Mouse (Mus musculus) granulocyte monocyte progenitor cell, adult 5-6 weeks (primary cell): Measurements from ENCODE around the gene Lrmda. TPM values are rescaled to one million over a fixed set of nuclear protein-coding genes. Genes with fewer than 3 reads are reported as not detected.

ENCODE experiments used
- ATAC-seq: replicated peaks from 2 replicates; pipeline ENCODE4 v1.8.0; 2016; ENCODE audit warnings: mild to moderate bottlenecking, moderate TSS enrichment, inconsistent platforms; ENCODE audit not compliant: poor library complexity, severe bottlenecking
- total RNA-seq, 2 experiments: library from RNA; stranded (forward) in 1 of 2; stranded (reverse) in 1 of 2; fragments of 200-712, 200-1000 nt in 1 of 2; fragments of >200 nt in 1 of 2; fragmentation: Nextera tagmentation in 1 of 2; gene quantifications; 2 replicates each; pipeline ENCODE4 v1.2.3; 2014 to 2017

Lrmda gene
- total RNA-seq, 2 experiments from 2014 or later, result 19.3 to 30.9 TPM

DNA sequence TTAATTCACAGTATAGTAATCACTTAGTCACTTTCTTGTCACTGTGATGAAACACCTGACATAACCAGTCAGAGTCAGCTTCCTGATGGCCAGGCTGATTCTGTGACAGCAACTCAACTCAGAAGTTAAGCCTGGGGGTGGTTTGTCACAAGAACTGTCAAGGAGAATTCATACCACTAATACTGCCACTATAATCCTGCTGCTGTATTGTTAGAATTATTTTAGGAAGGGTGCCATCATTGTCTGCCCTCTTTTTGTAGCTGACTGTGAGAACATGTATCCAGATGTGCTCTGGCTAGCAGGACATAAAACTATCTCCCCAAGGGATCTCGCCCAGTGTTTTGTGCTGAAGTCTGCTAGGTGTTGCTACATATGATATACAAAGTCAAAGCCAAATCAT is 882.6 kb downstream of the Lrmda start:
- no peak for ATAC-seq

GRCm38 (mm10) chr14:22902914-22903313 is 883.4 kb downstream of the Lrmda start:
- no peak for ATAC-seq

DNA sequence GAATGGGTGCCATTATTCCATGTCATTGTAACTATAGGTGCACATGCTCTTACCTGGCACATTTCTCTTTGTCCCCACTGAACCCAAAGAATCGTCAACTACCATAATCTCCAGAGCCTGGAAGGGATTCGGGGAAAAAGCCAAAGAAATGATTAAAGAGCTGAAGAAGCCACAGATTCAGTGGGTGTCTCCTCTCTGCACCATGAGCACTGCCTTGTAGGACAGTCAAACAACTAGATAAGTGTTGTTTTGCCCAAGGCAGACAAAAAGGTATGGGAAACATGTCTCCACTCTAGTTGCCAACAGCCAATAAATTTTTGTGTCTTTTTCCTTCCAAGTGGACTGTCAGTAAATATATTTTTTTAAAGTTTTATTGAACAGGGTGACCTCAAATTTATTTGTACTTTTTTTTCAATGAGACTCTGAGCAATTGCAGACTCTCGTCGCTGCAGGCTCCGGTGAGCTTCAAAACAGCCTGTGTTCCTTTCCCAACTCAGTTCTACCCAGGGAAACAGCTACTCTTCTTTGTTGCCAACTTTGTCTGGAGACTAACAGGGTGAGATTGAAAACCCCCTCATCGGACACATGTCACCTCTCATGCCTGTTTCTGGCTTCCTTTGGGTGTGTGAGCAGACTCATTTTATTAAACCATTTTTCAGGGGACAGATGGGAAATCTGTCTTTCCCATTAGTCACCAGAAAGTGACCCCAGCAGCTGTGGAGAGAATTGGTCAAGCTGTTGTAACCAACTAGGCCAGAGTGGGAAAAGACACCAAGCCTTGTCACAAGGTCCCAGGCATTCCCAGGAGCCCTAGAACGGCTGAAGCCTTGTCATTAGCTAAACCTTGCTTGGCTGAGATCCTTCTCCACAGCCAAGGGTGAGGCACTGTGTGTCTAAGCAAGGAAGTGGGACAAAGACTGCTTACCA is 886.5 kb downstream of the Lrmda start:
- no peak for ATAC-seq

- no peak for ATAC-seq
Observed at GRCm38 (mm10) chr14:22906716-22907115, 887.2 kb downstream of the Lrmda start.

- no peak for ATAC-seq
Observed at GRCm38 (mm10) chr14:22907221-22907620, 887.7 kb downstream of the Lrmda start.

DNA sequence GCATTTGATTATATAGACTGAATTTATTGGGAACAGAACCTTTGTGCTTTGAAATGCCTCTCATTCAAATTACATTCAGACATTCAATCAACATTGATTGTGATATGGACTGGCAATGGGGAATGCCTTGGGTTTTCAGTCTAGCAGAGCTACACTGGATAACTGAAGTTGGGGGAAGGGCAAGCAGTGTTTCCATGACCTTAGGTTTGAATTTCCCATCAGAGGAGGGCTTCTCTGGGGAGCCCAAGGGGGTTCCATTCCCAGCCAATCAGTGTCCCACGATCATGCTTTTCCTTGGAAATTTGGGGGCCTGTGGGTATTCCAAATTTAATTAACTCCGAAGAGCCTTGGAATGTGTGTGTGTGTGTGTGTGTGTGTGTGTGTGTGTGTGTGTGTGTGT is 888.5 kb downstream of the Lrmda start:
- ATAC-seq, result no peak

DNA sequence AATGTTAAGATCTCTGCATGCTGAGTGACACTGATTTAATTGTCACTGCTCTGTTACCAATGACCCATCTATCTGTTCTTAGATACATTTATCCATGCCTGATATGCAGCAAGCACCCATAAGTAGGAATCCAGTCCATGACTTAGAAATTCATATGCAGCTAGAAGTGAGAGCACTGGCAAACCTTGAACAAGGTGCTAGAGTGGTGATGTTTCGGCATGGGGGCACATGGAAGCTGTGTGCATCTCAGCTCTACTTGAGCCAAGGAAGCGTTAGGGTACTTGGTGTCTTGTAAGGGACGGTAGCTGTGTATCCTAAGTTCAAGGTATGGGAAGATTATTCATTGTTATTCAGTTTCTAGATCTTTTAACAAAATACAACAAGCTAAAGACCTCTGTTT is 896.0 kb downstream of the Lrmda start:
- ATAC-seq, result no peak

GRCm38 (mm10) chr14:22918499-22918898 is 899.0 kb downstream of the Lrmda start:
- ATAC-seq, result no peak

DNA sequence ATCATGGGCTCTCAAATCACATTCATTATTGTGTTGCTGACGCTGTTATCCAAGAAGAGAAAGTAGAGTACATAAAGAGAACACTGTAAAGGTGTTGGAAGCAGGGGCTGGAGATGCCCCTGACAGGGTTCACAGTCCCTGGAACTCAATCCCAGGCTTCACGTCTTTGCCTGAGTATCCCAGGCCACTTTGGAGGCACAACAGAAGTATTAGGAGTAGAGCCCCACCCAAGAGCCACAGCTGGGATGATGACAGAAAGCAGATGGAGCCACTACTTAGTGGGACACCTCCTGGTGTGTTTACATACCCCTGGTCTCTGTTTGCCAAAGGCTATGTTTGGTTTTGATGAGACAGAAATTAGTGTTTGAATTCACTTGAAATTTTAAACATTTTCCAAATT is 899.4 kb downstream of the Lrmda start:
- ATAC-seq, result no peak

GRCm38 (mm10) chr14:22921152-22921551 is 901.6 kb downstream of the Lrmda start:
- no peak for ATAC-seq

- no peak for ATAC-seq
Observed at GRCm38 (mm10) chr14:22921796-22922195, 902.3 kb downstream of the Lrmda start.

DNA sequence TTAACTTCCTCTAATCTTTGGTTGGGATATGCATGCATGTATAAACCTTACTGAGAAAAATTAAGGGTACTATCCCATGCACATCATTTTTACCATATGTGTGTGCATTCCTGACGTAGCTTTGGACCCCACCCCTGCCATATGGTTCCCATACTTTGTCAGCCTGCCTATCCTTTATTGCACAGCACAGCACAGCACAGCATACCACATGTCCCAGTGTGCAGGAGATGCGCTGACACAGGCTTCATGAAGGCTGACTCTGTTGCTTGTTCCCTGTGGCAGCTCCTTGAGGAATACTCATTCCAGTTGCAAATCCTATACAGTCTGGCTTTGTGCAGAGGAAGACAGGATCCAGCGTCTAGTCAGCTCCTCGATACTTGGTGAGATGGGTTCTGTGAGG is 903.1 kb downstream of the Lrmda start:
- no peak for ATAC-seq

GRCm38 (mm10) chr14:22923251-22923650 is 903.7 kb downstream of the Lrmda start:
- no peak for ATAC-seq

GRCm38 (mm10) chr14:22928263-22928662 is 908.8 kb downstream of the Lrmda start:
- ATAC-seq, result no peak

DNA sequence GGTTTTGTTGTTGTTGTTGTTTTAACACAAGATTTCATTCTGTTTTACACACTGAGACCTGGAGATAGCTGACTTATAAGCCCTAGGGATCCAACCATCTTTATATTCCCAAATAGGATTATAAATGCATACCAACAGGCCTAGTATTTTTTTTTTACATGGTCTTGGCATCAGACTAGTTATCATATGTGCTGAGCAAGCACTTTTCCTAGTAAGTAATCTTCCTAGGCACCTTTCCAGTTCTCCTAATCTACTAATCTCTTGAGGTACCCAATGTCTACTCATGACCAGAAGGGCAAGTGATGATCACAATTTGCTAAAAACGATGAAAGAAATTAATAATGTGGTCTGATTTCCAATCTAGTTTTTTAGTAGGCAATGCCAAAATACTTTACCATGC is 909.2 kb downstream of the Lrmda start:
- ATAC-seq, result no peak

DNA sequence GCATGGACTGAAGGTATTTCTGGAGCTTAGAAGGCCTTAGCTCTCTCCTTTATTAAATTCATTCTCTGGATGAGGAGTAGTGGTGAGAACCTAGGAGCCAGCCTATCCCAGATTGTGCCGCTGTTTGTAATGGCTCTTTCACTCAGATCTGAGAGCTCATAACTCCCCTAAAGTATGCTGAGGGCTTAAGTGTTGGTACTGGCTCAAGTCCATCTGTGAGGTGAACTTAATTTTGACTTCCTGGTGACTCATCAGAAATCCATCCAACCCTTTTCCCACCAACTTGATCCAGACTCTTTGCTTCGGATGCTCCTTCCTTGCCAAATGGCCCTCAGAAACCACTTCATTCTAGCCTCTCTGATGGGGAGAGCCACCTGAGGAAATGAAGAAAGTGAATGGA is 910.1 kb downstream of the Lrmda start:
- no peak for ATAC-seq

- no peak for ATAC-seq
Observed at GRCm38 (mm10) chr14:22930488-22931046, 911.1 kb downstream of the Lrmda start.

GRCm38 (mm10) chr14:22931114-22931822 is 911.8 kb downstream of the Lrmda start:
- no peak for ATAC-seq

DNA sequence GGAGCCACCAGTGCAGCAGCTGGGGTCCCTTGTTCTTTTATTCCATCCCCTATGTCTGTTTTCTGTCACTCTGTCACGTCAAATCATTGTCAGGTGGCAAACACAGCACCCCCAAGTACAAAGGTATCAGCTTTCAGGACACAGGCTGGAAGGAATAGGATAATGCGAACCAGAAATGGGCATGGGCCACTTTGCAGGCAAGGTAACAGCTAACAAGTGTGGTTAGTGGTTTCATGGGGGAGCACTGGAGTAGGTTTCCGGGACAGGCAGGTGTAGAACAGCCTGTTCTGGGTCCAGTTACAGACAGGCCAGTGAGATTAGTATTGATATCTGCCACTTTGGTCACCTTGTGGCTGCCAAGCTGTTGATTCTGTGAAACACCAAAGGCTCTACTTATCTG is 917.2 kb downstream of the Lrmda start:
- ATAC-seq, result no peak

GRCm38 (mm10) chr14:22940576-22940975 is 921.1 kb downstream of the Lrmda start:
- ATAC-seq, result no peak

- no peak for ATAC-seq
Observed at GRCm38 (mm10) chr14:22942569-22942968, 923.1 kb downstream of the Lrmda start.
